Mouse (Mus musculus): Measurements from ENCODE around the gene 1700029H14Rik. TPM values are rescaled to one million over a fixed set of nuclear protein-coding genes. Genes with fewer than 3 reads are reported as not detected.

Gene 1700029H14Rik
- total RNA-seq (2012; rRNA removed) (not detected in 2 replicates), total RNA-seq (2014; rRNA removed) (not detected in 2 replicates), polyA plus RNA-seq (2012; ENCODE audit: insufficient read length, low read depth) (not detected in 2 replicates)

DNA sequence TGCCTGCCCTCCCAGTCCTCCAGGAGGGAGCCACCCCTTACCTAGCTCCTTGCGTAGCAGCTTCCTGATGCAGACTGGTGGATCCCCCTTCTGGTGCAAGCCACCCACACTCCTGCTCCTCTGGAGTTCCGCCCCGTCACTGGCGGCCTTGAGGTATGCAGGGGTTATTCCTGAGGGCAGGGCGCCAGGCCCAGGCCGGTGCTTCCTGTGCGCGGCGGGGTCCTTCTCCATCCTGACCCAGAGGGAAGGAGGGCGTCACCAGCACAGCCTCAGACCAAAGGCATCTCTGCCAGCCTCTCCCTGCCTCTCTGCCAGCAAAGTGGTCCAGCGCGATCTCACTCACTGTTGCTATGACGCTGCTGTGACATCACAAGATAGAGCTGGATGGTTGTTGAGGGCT, at the start of gene 1700029H14Rik:
Gene 1700029H14Rik (minus strand): TSS at position 344 of the 400 bp plus-strand sequence.
- DNase-seq (ENCODE audit: extremely low read depth) = no peak
- H3K4me1 ChIP-seq (ENCODE audit: control insufficient read depth in 1 of 2, insufficient read depth in 2 of 2) = peaks cover 0 to 10% of the 10 kb centered on the region in 2 experiments; a peak in 2 of 4 replicates
- H3K9me3 ChIP-seq (replicated peaks; ENCODE audit: low read length) = no peaks in the 10 kb centered on the region
- no peak within 1 kb of the TSS for H3K9ac ChIP-seq (ENCODE audit: insufficient read depth, low read depth)
- H3K4me3 ChIP-seq (replicated peaks in 1 of 3; ENCODE audit: low read depth in 2 of 3, low read length in 2 of 3, poor library complexity in 1 of 3) = no peak within 1 kb of the TSS
- in situ Hi-C loops (cut with MboI; ENCODE audit: low pct_ligation_motif_present, low pct_unique_long_range_greater_than_20kb, low sequenced_read_pairs) = no loop called here
- H3K27me3 ChIP-seq (replicated peaks) = no peaks in the 10 kb centered on the region
- TF ChIP-seq POLR2AphosphoS2 (IDR thresholded peaks at IDR 0.05; ENCODE audit: low read depth, low read length) (no peak), POLR2A (IDR thresholded peaks at IDR 0.05; ENCODE audit: low read depth, low read length) (no peak), SIN3A (IDR thresholded peaks at IDR 0.05; ENCODE audit: low read length) (no peak), UBTF (IDR thresholded peaks at IDR 0.05; ENCODE audit: low read depth, low read length) (no peak), GABPA (IDR thresholded peaks at IDR 0.05; ENCODE audit: insufficient replicate concordance, low read depth, low read length) (no peak), ETS1 (conservative IDR thresholded peaks at IDR 0.05; ENCODE audit: low read depth, low read length) (no peak), BHLHE40 (IDR thresholded peaks at IDR 0.05; ENCODE audit: low read depth, low read length) (no peak), RCOR1 (conservative IDR thresholded peaks at IDR 0.05; ENCODE audit: low read depth, low read length) (no peak), E2F4 (IDR thresholded peaks at IDR 0.05; ENCODE audit: insufficient replicate concordance, low read depth, low read length) (no peak), JUN (IDR thresholded peaks at IDR 0.05; ENCODE audit: insufficient read depth, low read depth, low read length) (no peak)
- peaks cover 0 to 8% of the 10 kb centered on the region in 2 experiments for H3K36me3 ChIP-seq (replicated peaks in 1 of 2; ENCODE audit: control insufficient read depth in 1 of 2, insufficient read depth in 1 of 2, low read length in 1 of 2)
- dilution Hi-C loops (cut with MboI; ENCODE audit: extremely low pct_ligation_motif_present, extremely low pct_unique_long_range_greater_than_20kb, low sequenced_read_pairs) = no loop called here
- no peaks in the 10 kb centered on the region for H3K79me2 ChIP-seq (replicated peaks; ENCODE audit: control insufficient read depth, extremely low read depth, insufficient read depth, poor library complexity, severe bottlenecking)
- no peak within 1 kb of the TSS for H3K4me2 ChIP-seq (ENCODE audit: insufficient read depth, low read depth, poor library complexity, severe bottlenecking)
- no peak within 1 kb of the TSS for H3K27ac ChIP-seq (ENCODE audit: insufficient read depth, low read depth)

DNA sequence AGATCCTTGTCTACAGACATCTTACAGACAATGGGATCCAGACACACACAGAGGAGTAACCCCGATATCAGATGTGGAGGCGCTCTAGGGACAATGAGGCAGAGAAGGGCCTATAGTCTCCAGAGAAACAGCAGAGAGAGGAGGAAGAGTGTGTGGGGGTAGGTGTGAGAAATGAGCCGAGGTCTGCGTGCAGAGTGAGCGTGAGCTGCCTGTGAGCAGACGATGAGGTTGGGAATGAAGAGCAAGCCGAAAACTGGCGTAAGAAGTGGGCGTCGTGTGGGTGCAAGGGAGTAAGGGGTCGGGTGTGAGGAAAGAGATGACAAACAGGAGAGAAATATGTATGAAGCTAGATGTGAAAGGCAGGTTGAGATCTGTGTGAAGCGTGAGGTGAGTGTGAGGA, 49.4 kb upstream of the 1700029H14Rik start:
- no peaks in the 10 kb centered on the region for H3K27me3 ChIP-seq (replicated peaks)
- no peak overlapping the region for H3K27ac ChIP-seq (ENCODE audit: insufficient read depth, low read depth)
- H3K9ac ChIP-seq (ENCODE audit: insufficient read depth, low read depth) = no peak overlapping the region
- dilution Hi-C loops (cut with MboI; ENCODE audit: extremely low pct_ligation_motif_present, extremely low pct_unique_long_range_greater_than_20kb, low sequenced_read_pairs) = no loop called here
- H3K4me3 ChIP-seq (replicated peaks in 1 of 3; ENCODE audit: low read depth in 2 of 3, low read length in 2 of 3, poor library complexity in 1 of 3) = no peak overlapping the region
- TF ChIP-seq GABPA (IDR thresholded peaks at IDR 0.05; ENCODE audit: insufficient replicate concordance, low read depth, low read length) (no peak), BHLHE40 (IDR thresholded peaks at IDR 0.05; ENCODE audit: low read depth, low read length) (no peak), JUN (IDR thresholded peaks at IDR 0.05; ENCODE audit: insufficient read depth, low read depth, low read length) (no peak), ELF1 (IDR thresholded peaks at IDR 0.05; ENCODE audit: low read depth, low read length) (no peak), PAX5 (IDR thresholded peaks at IDR 0.05; ENCODE audit: low read length) (no peak), HCFC1 (IDR thresholded peaks at IDR 0.05; ENCODE audit: low read depth, low read length) (no peak), IRF4 (IDR thresholded peaks at IDR 0.05; ENCODE audit: low read depth, low read length) (no peak), TCF12 (IDR thresholded peaks at IDR 0.05; ENCODE audit: low read depth, low read length) (no peak), KAT2A (IDR thresholded peaks at IDR 0.05; ENCODE audit: insufficient replicate concordance, low read length) (no peak), USF1 (IDR thresholded peaks at IDR 0.05; ENCODE audit: low read depth, low read length) (no peak), MXI1 (IDR thresholded peaks at IDR 0.05; ENCODE audit: low read depth, low read length) (no peak), RCOR1 (conservative IDR thresholded peaks at IDR 0.05; ENCODE audit: low read depth, low read length) (no peak), MYC (IDR thresholded peaks at IDR 0.05; ENCODE audit: low read depth, low read length) (no peak), USF2 (conservative IDR thresholded peaks at IDR 0.05; ENCODE audit: low read depth, low read length) (no peak), MAX (IDR thresholded peaks at IDR 0.05; ENCODE audit: low read length) (no peak), CHD2 (IDR thresholded peaks at IDR 0.05; ENCODE audit: low read length) (no peak), ZMIZ1 (IDR thresholded peaks at IDR 0.05; ENCODE audit: low read depth, low read length) (no peak)
- H3K36me3 ChIP-seq (replicated peaks in 1 of 2; ENCODE audit: control insufficient read depth in 1 of 2, insufficient read depth in 1 of 2, low read length in 1 of 2) = peaks cover 21 to 56% of the 10 kb centered on the region in 2 experiments
- DNase-seq (ENCODE audit: extremely low read depth) = no peak
- H3K4me2 ChIP-seq (ENCODE audit: insufficient read depth, low read depth, poor library complexity, severe bottlenecking) = no peak overlapping the region
- in situ Hi-C loops (cut with MboI; ENCODE audit: low pct_ligation_motif_present, low pct_unique_long_range_greater_than_20kb, low sequenced_read_pairs) = no loop called here
- H3K79me2 ChIP-seq (replicated peaks; ENCODE audit: control insufficient read depth, extremely low read depth, insufficient read depth, poor library complexity, severe bottlenecking) = no peaks in the 10 kb centered on the region
- peaks cover 8% of the 10 kb centered on the region for H3K9me3 ChIP-seq (replicated peaks; ENCODE audit: low read length)
- H3K4me1 ChIP-seq (ENCODE audit: control insufficient read depth in 1 of 2, insufficient read depth in 2 of 2) = peaks cover 20 to 42% of the 10 kb centered on the region in 2 experiments
